In genomic region chr1:72316409-72316808, GRCm38 (mm10) we compare ENCODE assay signal across 33 mouse cellular contexts. TPM values are rescaled to one million over a fixed set of nuclear protein-coding genes. Genes with fewer than 3 reads are reported as not detected.
A peak's percentile ranks its signal among the peaks of the same experiment; 100 is the strongest.
DNase-seq lines count a peak whose midpoint lies in the region; ATAC-seq and TF ChIP-seq lines count a peak whose summit lies in the region.
"Had no signal": no experiment of that assay in that cellular context is flagged by ENCODE, and none has a peak within 500 bp of the region (broad histone marks: within the 10 kb centered on the region; RNA-seq: fewer than 3 reads in every experiment).

No protein-coding gene starts in this region.

- no peaks in the 10 kb centered on the region for H3K4me1 ChIP-seq in heart, adult 2 months (ENCODE audit: control insufficient read depth, insufficient read depth, low read length)
- no peaks in the 10 kb centered on the region for H3K4me1 ChIP-seq in lung, embryonic 16.5 days (replicated peaks; ENCODE audit: control insufficient read depth, insufficient read depth, low read length)
- H3K4me1 ChIP-seq in neural tube, embryonic 13.5 days (replicated peaks) = no peaks in the 10 kb centered on the region
- H3K4me1 ChIP-seq in midbrain, postnatal 0 days (ENCODE audit: insufficient read depth, low read length) = no peaks in the 10 kb centered on the region
- H3K4me1 ChIP-seq in thymus, adult 2 months (replicated peaks; ENCODE audit: control insufficient read depth, insufficient read depth, low read length) = no peaks in the 10 kb centered on the region
- H3K4me1 ChIP-seq: forebrain, embryonic 13.5 days; heart, embryonic 10.5 days; heart, embryonic 15.5 days; hindbrain, embryonic 15.5 days; kidney, embryonic 15.5 days; liver, embryonic 12.5 days; neural tube, embryonic 12.5 days had no signal

- H3K27ac ChIP-seq in heart, adult 2 months = no peak overlapping the region
- no peak overlapping the region for H3K27ac ChIP-seq in lung, embryonic 16.5 days (ENCODE audit: low read length)
- no peak overlapping the region for H3K27ac ChIP-seq in neural tube, embryonic 13.5 days (replicated peaks)
- no peak overlapping the region for H3K27ac ChIP-seq in midbrain, postnatal 0 days (ENCODE audit: low read depth, low read length)
- no peak overlapping the region for H3K27ac ChIP-seq in thymus, adult 2 months (ENCODE audit: control insufficient read depth, insufficient read depth, low read length)
- H3K27ac ChIP-seq: forebrain, embryonic 13.5 days; heart, embryonic 10.5 days; heart, embryonic 15.5 days; hindbrain, embryonic 15.5 days; kidney, embryonic 15.5 days; layer of hippocampus, adult 2 months; liver, embryonic 12.5 days; neural tube, embryonic 12.5 days had no signal

- 0 out of 2 replicates have a peak, but pooled peaks have one; percentile 52 for ATAC-seq in lung, embryonic 16.5 days (ENCODE audit: low read depth)
- ATAC-seq in neural tube, embryonic 13.5 days (ENCODE audit: low read depth) = peak; percentile 28; the same call in 1 of the 2 replicates
- peak; percentile 63; the same call in 1 of the 2 replicates for ATAC-seq in midbrain, postnatal 0 days (ENCODE audit: low FRiP score)
- ATAC-seq: activated CD4-positive, CD25-positive, alpha-beta regulatory T cell, adult 4 months; forebrain, embryonic 13.5 days; inflammation-experienced regulatory T-cells, adult 6 months; liver, embryonic 12.5 days; liver, postnatal 0 days had no signal

- H3K27me3 ChIP-seq in heart, adult 2 months (ENCODE audit: control insufficient read depth, insufficient read depth, low read length) = no peaks in the 10 kb centered on the region
- H3K27me3 ChIP-seq in lung, embryonic 16.5 days (ENCODE audit: control insufficient read depth, insufficient read depth, low read depth, low read length) = no peaks in the 10 kb centered on the region
- no peaks in the 10 kb centered on the region for H3K27me3 ChIP-seq in neural tube, embryonic 13.5 days
- no peaks in the 10 kb centered on the region for H3K27me3 ChIP-seq in midbrain, postnatal 0 days (ENCODE audit: insufficient read depth, low read length)
- no peaks in the 10 kb centered on the region for H3K27me3 ChIP-seq in thymus, adult 2 months (ENCODE audit: control insufficient read depth, insufficient read depth, low read length)
- H3K27me3 ChIP-seq: CH12.LX; forebrain, embryonic 13.5 days; heart, embryonic 15.5 days; hindbrain, embryonic 15.5 days; kidney, embryonic 15.5 days; liver, embryonic 12.5 days; neural tube, embryonic 12.5 days had no signal

- TF ChIP-seq EP300 in heart, adult 2 months (IDR thresholded peaks at IDR 0.05; ENCODE audit: insufficient read depth, low read depth, low read length) = no peak

- WGBS in heart, adult 2 months = 80% methylated on average over 8 of the region's 8 CpGs
- 52% methylated on average over 8 of the region's 8 CpGs for WGBS in lung, embryonic 16.5 days
- 80% methylated on average over 8 of the region's 8 CpGs for WGBS in neural tube, embryonic 13.5 days
- WGBS in midbrain, postnatal 0 days = 58% methylated on average over 8 of the region's 8 CpGs
- WGBS in thymus, adult 2 months = 94% methylated on average over 8 of the region's 8 CpGs

- no peak overlapping the region for H3K9ac ChIP-seq in heart, adult 2 months (ENCODE audit: low read depth, low read length)
- H3K9ac ChIP-seq in lung, embryonic 16.5 days (ENCODE audit: low read length) = no peak overlapping the region
- no peak overlapping the region for H3K9ac ChIP-seq in neural tube, embryonic 13.5 days
- no peak overlapping the region; the same call in 1 of the 2 replicates for H3K9ac ChIP-seq in midbrain, postnatal 0 days (replicated peaks; ENCODE audit: low read length, poor library complexity, severe bottlenecking)
- H3K9ac ChIP-seq: forebrain, embryonic 13.5 days; heart, embryonic 15.5 days; hindbrain, embryonic 15.5 days; kidney, embryonic 15.5 days; liver, embryonic 12.5 days; liver, postnatal 0 days; neural tube, embryonic 12.5 days had no signal

- no peak overlapping the region for H3K4me3 ChIP-seq in heart, adult 2 months
- H3K4me3 ChIP-seq in lung, embryonic 16.5 days (ENCODE audit: low read length) = no peak overlapping the region
- H3K4me3 ChIP-seq in neural tube, embryonic 13.5 days = no peak overlapping the region
- no peak overlapping the region for H3K4me3 ChIP-seq in midbrain, postnatal 0 days (ENCODE audit: low read depth, low read length)
- H3K4me3 ChIP-seq in thymus, adult 2 months (ENCODE audit: control insufficient read depth, insufficient read depth, low read length) = no peak overlapping the region
- H3K4me3 ChIP-seq: forebrain, embryonic 13.5 days; heart, embryonic 10.5 days; heart, embryonic 15.5 days; hindbrain, embryonic 15.5 days; kidney, embryonic 15.5 days; layer of hippocampus, adult 2 months; liver, embryonic 12.5 days; neural tube, embryonic 12.5 days had no signal

- no peaks in the 10 kb centered on the region for H3K79me2 ChIP-seq in heart, adult 2 months (replicated peaks; ENCODE audit: control insufficient read depth, insufficient read depth, low read length)

- no peak for TF ChIP-seq POLR2A in heart, adult 2 months (IDR thresholded peaks at IDR 0.05; ENCODE audit: insufficient read depth, low read depth, low read length)
- no peak for TF ChIP-seq POLR2A in thymus, adult 2 months (IDR thresholded peaks at IDR 0.05; ENCODE audit: control insufficient read depth, extremely low read depth, insufficient read depth, low read length, poor library complexity)

- no peak overlapping the region for H3K4me2 ChIP-seq in lung, embryonic 16.5 days (ENCODE audit: low read depth, low read length)
- no peak overlapping the region for H3K4me2 ChIP-seq in neural tube, embryonic 13.5 days
- H3K4me2 ChIP-seq in midbrain, postnatal 0 days (ENCODE audit: low read depth, low read length, poor library complexity, severe bottlenecking) = no peak overlapping the region
- H3K4me2 ChIP-seq: forebrain, embryonic 13.5 days; heart, embryonic 15.5 days; hindbrain, embryonic 15.5 days; kidney, embryonic 15.5 days; liver, embryonic 12.5 days; neural tube, embryonic 12.5 days had no signal

- H3K9me3 ChIP-seq in lung, embryonic 16.5 days (ENCODE audit: control insufficient read depth, low read length) = no peaks in the 10 kb centered on the region
- no peaks in the 10 kb centered on the region for H3K9me3 ChIP-seq in neural tube, embryonic 13.5 days
- H3K9me3 ChIP-seq in midbrain, postnatal 0 days (ENCODE audit: low read length) = no peaks in the 10 kb centered on the region
- H3K9me3 ChIP-seq: forebrain, embryonic 13.5 days; heart, embryonic 10.5 days; heart, embryonic 15.5 days; hindbrain, embryonic 15.5 days; kidney, embryonic 15.5 days; liver, embryonic 12.5 days; neural tube, embryonic 12.5 days had no signal

- DNase-seq in heart, adult 11 months = peak; percentile 42
- DNase-seq in heart, adult 2 months = no peak
- DNase-seq in lung, postnatal 10 days = no peak
- no peak for DNase-seq in neural tube, embryonic 10.5 days (ENCODE audit: extremely low spot score, low spot score)
- DNase-seq in midbrain, postnatal 0 days (ENCODE audit: low spot score) = peak; percentile 17
- DNase-seq in thymus, adult 2 months = no peak
- DNase-seq: adrenal gland, adult 2 months; adrenal gland, postnatal 36 days; cerebellum, adult 11 months; cerebellum, adult 9-10 months; cerebellum, postnatal 36 days; gastrocnemius, postnatal 10 days; kidney, adult 11 months; kidney, postnatal 36 days; left cerebral cortex, postnatal 4 days; liver, postnatal 0 days; right cerebral cortex, adult 18-20 months; spleen, adult 18-20 months; thymus, postnatal 25 days had no signal

- intact Hi-C loops in heart, adult 2 months (cut with DNase I) = loop anchor here (5.0 kb wide), 1 partner anchor 261 kb away; no protein-coding TSS in a partner anchor

- no peak for TF ChIP-seq CTCF in heart, adult 2 months (IDR thresholded peaks at IDR 0.05)
- TF ChIP-seq CTCF in midbrain, postnatal 0 days (IDR thresholded peaks at IDR 0.05) = no peak
- TF ChIP-seq CTCF in thymus, adult 2 months (IDR thresholded peaks at IDR 0.05; ENCODE audit: borderline replicate concordance, control insufficient read depth, extremely low read depth, insufficient read depth, low read length, poor library complexity) = no peak

- no peaks in the 10 kb centered on the region for H3K36me3 ChIP-seq in heart, adult 2 months (ENCODE audit: control insufficient read depth, insufficient read depth, low read length)
- H3K36me3 ChIP-seq in lung, embryonic 16.5 days (ENCODE audit: control insufficient read depth, insufficient read depth, low read length) = peaks cover 3% of the 10 kb centered on the region; the same call in 1 of the 2 replicates
- peaks cover 53% of the 10 kb centered on the region for H3K36me3 ChIP-seq in neural tube, embryonic 13.5 days
- H3K36me3 ChIP-seq in midbrain, postnatal 0 days (ENCODE audit: insufficient read depth, low read length) = no peaks in the 10 kb centered on the region
- peaks cover 20% of the 10 kb centered on the region for H3K36me3 ChIP-seq in thymus, adult 2 months (ENCODE audit: control insufficient read depth, insufficient read depth, low read length)

RNA-seq across cellular contexts. Expression of gene Xrcc5, which starts 9.2 kb away (rescaled TPM):
- 10 to 100 TPM; 14.1 to 16.2 TPM for total RNA-seq in heart, adult 2 months (2021)
- 3.6 and 7.8 TPM in 2 replicates for polyA plus RNA-seq in heart, adult 2 months (2012; rRNA removed)
- 29.7 and 30.3 TPM in 2 replicates for polyA plus RNA-seq in lung, embryonic 16.5 days (2015; fragmentation: Nextera tagmentation; extraction: Ambion mirVana)
- 26.3 and 29.5 TPM in 2 replicates for polyA plus RNA-seq in neural tube, embryonic 13.5 days (2015; fragmentation: Nextera tagmentation; extraction: Ambion mirVana)
- total RNA-seq in midbrain, postnatal 0 days (2014; rRNA removed) = 7.7 and 8.3 TPM in 2 replicates
- polyA plus RNA-seq in midbrain, postnatal 0 days (2015; fragmentation: Nextera tagmentation; extraction: Ambion mirVana) = 10.5 and 11.1 TPM in 2 replicates
- 4.0 and 4.7 TPM in 2 replicates for polyA plus RNA-seq in thymus, adult 2 months (2012; rRNA removed)

RNA-seq across cellular contexts. Expression of gene Tmem169, which starts 32.2 kb away (rescaled TPM):
- total RNA-seq in heart, adult 2 months (2021) = under 1 TPM in 1 of 2 experiments, not detected in 1; 0.16 TPM
- polyA plus RNA-seq in heart, adult 2 months (2012; rRNA removed) = 0.04 and 0.06 TPM in 2 replicates
- 0.87 and 1.3 TPM in 2 replicates for polyA plus RNA-seq in lung, embryonic 16.5 days (2015; fragmentation: Nextera tagmentation; extraction: Ambion mirVana)
- 33.4 and 37.3 TPM in 2 replicates for polyA plus RNA-seq in neural tube, embryonic 13.5 days (2015; fragmentation: Nextera tagmentation; extraction: Ambion mirVana)
- total RNA-seq in midbrain, postnatal 0 days (2014; rRNA removed) = 37.3 and 41.7 TPM in 2 replicates
- polyA plus RNA-seq in midbrain, postnatal 0 days (2015; fragmentation: Nextera tagmentation; extraction: Ambion mirVana) = 34.1 and 38.3 TPM in 2 replicates
- 0.46 and 0.89 TPM in 2 replicates for polyA plus RNA-seq in thymus, adult 2 months (2012; rRNA removed)
- total RNA-seq: heart, postnatal 25 days had no signal
- polyA plus RNA-seq: inflammation-experienced regulatory T-cells, adult 6 months had no signal

RNA-seq across cellular contexts. Expression of gene Pecr, which starts 32.3 kb away (rescaled TPM):
- 10 to 100 TPM in 1 of 2 experiments, 1 to 10 TPM in 1; 8.7 to 10.0 TPM for total RNA-seq in heart, adult 2 months (2021)
- polyA plus RNA-seq in heart, adult 2 months (2012; rRNA removed) = 10.9 and 13.5 TPM in 2 replicates
- polyA plus RNA-seq in lung, embryonic 16.5 days (2015; fragmentation: Nextera tagmentation; extraction: Ambion mirVana) = 20.3 and 20.7 TPM in 2 replicates
- 8.7 and 9.6 TPM in 2 replicates for polyA plus RNA-seq in neural tube, embryonic 13.5 days (2015; fragmentation: Nextera tagmentation; extraction: Ambion mirVana)
- 0.66 and 2.7 TPM in 2 replicates for total RNA-seq in midbrain, postnatal 0 days (2014; rRNA removed)
- polyA plus RNA-seq in midbrain, postnatal 0 days (2015; fragmentation: Nextera tagmentation; extraction: Ambion mirVana) = 8.9 and 10.2 TPM in 2 replicates
- 3.6 TPM in 2 replicates for polyA plus RNA-seq in thymus, adult 2 months (2012; rRNA removed)

Comparison
In these comparisons a context has a peak if more than half of its experiments do, and no peak if none do; other contexts are left out.
1. DNase-seq: peak in heart, adult 11 months (single experiment) and midbrain, postnatal 0 days (single experiment); none in heart, adult 2 months (0 of 2), lung, postnatal 10 days (single experiment), neural tube, embryonic 10.5 days (single experiment) and thymus, adult 2 months (single experiment).
2. RNA of gene Tmem169, which starts 32.2 kb away (polyA plus RNA-seq): 33.4 to 37.3 TPM in neural tube, embryonic 13.5 days and 34.1 to 38.3 TPM in midbrain, postnatal 0 days; 0.46 to 0.89 TPM in thymus, adult 2 months, 0.87 to 1.3 TPM in lung, embryonic 16.5 days and 0.04 to 0.06 TPM in heart, adult 2 months; every median in the first group is over 10 times any median in the second.
3. Peak in every context shown above with its lines, with median percentiles within 50 percentile points of each other: ATAC-seq.